In the genomic region with DNA sequence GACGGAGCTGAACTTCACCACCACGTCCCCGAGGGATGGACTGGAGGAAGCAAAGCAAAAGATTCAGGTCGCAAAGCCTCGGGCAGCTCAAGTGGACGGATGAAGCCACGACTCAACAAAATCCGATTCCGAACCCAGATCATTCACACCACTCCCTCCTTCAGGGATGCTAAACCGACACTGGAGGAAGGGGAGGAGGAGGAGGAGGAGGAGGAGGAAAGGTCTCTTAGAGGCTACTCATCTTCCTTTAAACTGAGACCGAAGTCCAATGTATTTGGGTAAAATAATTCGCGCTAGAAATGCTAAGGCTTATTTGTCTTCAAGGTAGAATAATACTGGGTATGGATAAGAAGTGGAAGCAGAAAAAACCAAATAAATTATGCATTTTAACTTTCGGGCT, we compare ENCODE assay signal across 8 mouse cellular contexts. TPM values are rescaled to one million over a fixed set of nuclear protein-coding genes. Genes with fewer than 3 reads are reported as not detected.
DNase-seq lines count a peak whose midpoint lies in the region; ATAC-seq and TF ChIP-seq lines count a peak whose summit lies in the region.

No protein-coding gene starts in this region.

- peak overlapping the region; percentile 91; the same call in 1 of the 2 replicates for H3K27ac ChIP-seq in gastrocnemius, adult 2 months
- H3K27ac ChIP-seq in CH12.LX (ENCODE audit: insufficient read depth, low read depth) = peak overlapping the region; percentile 74
- H3K27ac ChIP-seq in heart, embryonic 16.5 days (ENCODE audit: low read length) = no peak overlapping the region
- H3K27ac ChIP-seq in liver, embryonic 16.5 days (ENCODE audit: low read length) = no peak overlapping the region

- H3K4me3 ChIP-seq in gastrocnemius, adult 2 months = peak overlapping the region; percentile 90
- H3K4me3 ChIP-seq in CH12.LX (replicated peaks in 1 of 3; ENCODE audit: low read depth in 2 of 3, low read length in 2 of 3, poor library complexity in 1 of 3) = peak overlapping the region; percentile 69 to 91 (median 76)
- peak overlapping the region; percentile 81 for H3K4me3 ChIP-seq in heart, embryonic 16.5 days (ENCODE audit: low read length)
- H3K4me3 ChIP-seq in liver, embryonic 16.5 days (ENCODE audit: low read depth, low read length) = peak overlapping the region; percentile 65

- TF ChIP-seq EP300 in CH12.LX (IDR thresholded peaks at IDR 0.05; ENCODE audit: low read length) = no peak

- peak overlapping the region; percentile 85 for H3K9ac ChIP-seq in CH12.LX (ENCODE audit: insufficient read depth, low read depth)
- H3K9ac ChIP-seq in heart, embryonic 16.5 days (ENCODE audit: low read length) = peak overlapping the region; percentile 91
- no peak overlapping the region for H3K9ac ChIP-seq in liver, embryonic 16.5 days (ENCODE audit: low read depth, low read length)

- dilution Hi-C loops in CH12.LX (cut with MboI; ENCODE audit: extremely low pct_ligation_motif_present, extremely low pct_unique_long_range_greater_than_20kb, low sequenced_read_pairs) = no loop called here

- no peak for TF ChIP-seq POLR2A in CH12.LX (IDR thresholded peaks at IDR 0.05; ENCODE audit: low read depth, low read length)

- H3K79me2 ChIP-seq in CH12.LX (replicated peaks; ENCODE audit: control insufficient read depth, extremely low read depth, insufficient read depth, poor library complexity, severe bottlenecking) = peaks cover 38% of the 10 kb centered on the region

- in situ Hi-C loops in CH12.LX (cut with MboI; ENCODE audit: low pct_ligation_motif_present, low pct_unique_long_range_greater_than_20kb, low sequenced_read_pairs) = loop anchor here (10.0 kb wide), 1 partner anchor 62 kb away; no protein-coding TSS in a partner anchor

- 42% methylated on average over 14 of the region's 14 CpGs for WGBS in heart, embryonic 16.5 days
- WGBS in liver, embryonic 16.5 days (ENCODE audit: insufficient replicate concordance) = 39% methylated on average over 14 of the region's 14 CpGs

- TF ChIP-seq RAD21 in CH12.LX (IDR thresholded peaks at IDR 0.05; ENCODE audit: low read depth, low read length) = no peak

- peak overlapping the region; percentile 87 for H3K4me2 ChIP-seq in CH12.LX (ENCODE audit: insufficient read depth, low read depth, poor library complexity, severe bottlenecking)
- peak overlapping the region; percentile 86 for H3K4me2 ChIP-seq in heart, embryonic 16.5 days (ENCODE audit: low read depth, low read length)
- peak overlapping the region; percentile 85 for H3K4me2 ChIP-seq in liver, embryonic 16.5 days (ENCODE audit: low read depth, low read length)

- H3K4me1 ChIP-seq in CH12.LX (ENCODE audit: control insufficient read depth in 1 of 2, insufficient read depth in 2 of 2) = peaks cover 6 to 25% of the 10 kb centered on the region in 2 experiments
- peaks cover 10% of the 10 kb centered on the region for H3K4me1 ChIP-seq in heart, embryonic 16.5 days (ENCODE audit: control insufficient read depth, insufficient read depth, low read length)
- H3K4me1 ChIP-seq in liver, embryonic 16.5 days (ENCODE audit: control insufficient read depth, low read depth, low read length) = peaks cover 8% of the 10 kb centered on the region

- intact Hi-C loops in gastrocnemius, adult 2 months (cut with DNase I) = loop anchor here (5.0 kb wide), 2 partner anchors 56 to 479 kb away; a partner anchor contains a TSS

- no peak for ATAC-seq in heart, embryonic 16.5 days (replicated peaks; ENCODE audit: extremely low read depth, insufficient read depth, low FRiP score)
- ATAC-seq in liver, embryonic 16.5 days (ENCODE audit: low read depth) = no peak

- TF ChIP-seq CTCF in gastrocnemius, adult 2 months (IDR thresholded peaks at IDR 0.05) = no peak
- no peak for TF ChIP-seq CTCF in CH12.LX (conservative IDR thresholded peaks at IDR 0.05 in 1 of 2, IDR thresholded peaks at IDR 0.05 in 1 of 2; ENCODE audit: low read depth in 2 of 2, low read length in 2 of 2)

- H3K27me3 ChIP-seq in CH12.LX (replicated peaks) = no peaks in the 10 kb centered on the region
- no peaks in the 10 kb centered on the region for H3K27me3 ChIP-seq in heart, embryonic 16.5 days (ENCODE audit: control insufficient read depth, insufficient read depth, low read length)
- peaks cover 36% of the 10 kb centered on the region for H3K27me3 ChIP-seq in liver, embryonic 16.5 days (ENCODE audit: control insufficient read depth, insufficient read depth, low read depth, low read length)

- peak; percentile 17 for DNase-seq in gastrocnemius, adult 2 months
- DNase-seq in gastrocnemius, adult 18-20 months (ENCODE audit: low spot score) = no peak
- no peak for DNase-seq in CH12.LX (ENCODE audit: extremely low read depth)
- no peak for DNase-seq in spleen, adult 18-20 months
- no peak for DNase-seq in layer of hippocampus, postnatal 10 days (ENCODE audit: low spot score in 2 of 2)
- DNase-seq in urinary bladder, adult 2 months (ENCODE audit: low spot score) = no peak

- H3K36me3 ChIP-seq in CH12.LX (replicated peaks in 1 of 2; ENCODE audit: control insufficient read depth in 1 of 2, insufficient read depth in 1 of 2, low read length in 1 of 2) = peaks cover 0 to 14% of the 10 kb centered on the region in 2 experiments
- H3K36me3 ChIP-seq in heart, embryonic 16.5 days (ENCODE audit: control insufficient read depth, insufficient read depth) = no peaks in the 10 kb centered on the region
- H3K36me3 ChIP-seq in liver, embryonic 16.5 days (ENCODE audit: control insufficient read depth, insufficient read depth) = no peaks in the 10 kb centered on the region

- H3K9me3 ChIP-seq in CH12.LX (replicated peaks; ENCODE audit: low read length) = no peaks in the 10 kb centered on the region
- H3K9me3 ChIP-seq in heart, embryonic 16.5 days (replicated peaks; ENCODE audit: control insufficient read depth, low read length) = no peaks in the 10 kb centered on the region
- no peaks in the 10 kb centered on the region for H3K9me3 ChIP-seq in liver, embryonic 16.5 days (replicated peaks; ENCODE audit: control insufficient read depth, low read length)

TF ChIP-seq in CH12.LX, 34 proteins besides CTCF, POLR2A, EP300 and RAD21:
- TF ChIP-seq TCF12 (IDR thresholded peaks at IDR 0.05; ENCODE audit: low read depth, low read length) = no peak
- no peak for TF ChIP-seq ETS1 (conservative IDR thresholded peaks at IDR 0.05; ENCODE audit: low read depth, low read length)
- TF ChIP-seq NRF1 (IDR thresholded peaks at IDR 0.05; ENCODE audit: low read depth, low read length) = no peak
- no peak for TF ChIP-seq MEF2A (IDR thresholded peaks at IDR 0.05; ENCODE audit: borderline replicate concordance, low read depth, low read length)
- TF ChIP-seq IRF4 (IDR thresholded peaks at IDR 0.05; ENCODE audit: low read depth, low read length) = no peak
- no peak for TF ChIP-seq PAX5 (IDR thresholded peaks at IDR 0.05; ENCODE audit: low read length)
- TF ChIP-seq USF1 (IDR thresholded peaks at IDR 0.05; ENCODE audit: low read depth, low read length) = no peak
- no peak for TF ChIP-seq GABPA (IDR thresholded peaks at IDR 0.05; ENCODE audit: insufficient replicate concordance, low read depth, low read length)
- TF ChIP-seq NELFE (IDR thresholded peaks at IDR 0.05; ENCODE audit: low read depth, low read length) = no peak
TF ChIP-seq in CH12.LX: peak in this region for 0.

RNA-seq across cellular contexts. Expression of a gene that starts 1.5 kb away (rescaled TPM):
- total RNA-seq in gastrocnemius, adult 2 months (2021) = under 1 TPM; 0.75 to 0.77 TPM
- total RNA-seq in gastrocnemius, adult 18-20 months (2021) = under 1 TPM; 0.66 to 0.78 TPM
- total RNA-seq in CH12.LX (2012; rRNA removed) (25.1 and 25.9 TPM in 2 replicates), CH12.LX (2014; rRNA removed) (50.0 and 52.2 TPM in 2 replicates)
- 19.1 and 19.9 TPM in 2 replicates for polyA plus RNA-seq in CH12.LX (2012; ENCODE audit: insufficient read length, low read depth)
- 2.8 and 3.7 TPM in 2 replicates for polyA plus RNA-seq in heart, embryonic 16.5 days (2015; fragmentation: Nextera tagmentation; extraction: Ambion mirVana)
- 2.5 and 2.7 TPM in 2 replicates for polyA plus RNA-seq in liver, embryonic 16.5 days (2015; fragmentation: Nextera tagmentation; extraction: Ambion mirVana)
- 10 to 100 TPM; 11.4 to 12.7 TPM for total RNA-seq in layer of hippocampus, postnatal 10 days (2021)
- 31.7 and 34.0 TPM in 2 replicates for polyA plus RNA-seq in urinary bladder, adult 2 months (2012; rRNA removed)

RNA-seq across cellular contexts. Expression of a gene that starts 1.7 kb away (rescaled TPM):
- total RNA-seq in gastrocnemius, adult 2 months (2021) = 1 to 10 TPM; 6.0 to 7.6 TPM
- total RNA-seq in gastrocnemius, adult 18-20 months (2021) = 1 to 10 TPM; 6.5 to 8.5 TPM
- total RNA-seq in CH12.LX (2012; rRNA removed) (8.5 and 10.3 TPM in 2 replicates), CH12.LX (2014; rRNA removed) (13.1 and 14.9 TPM in 2 replicates)
- 6.9 and 8.9 TPM in 2 replicates for polyA plus RNA-seq in CH12.LX (2012; ENCODE audit: insufficient read length, low read depth)
- polyA plus RNA-seq in heart, embryonic 16.5 days (2015; fragmentation: Nextera tagmentation; extraction: Ambion mirVana) = 28.7 and 32.4 TPM in 2 replicates
- 9.4 and 11.9 TPM in 2 replicates for polyA plus RNA-seq in liver, embryonic 16.5 days (2015; fragmentation: Nextera tagmentation; extraction: Ambion mirVana)
- 10 to 100 TPM; 12.5 to 15.6 TPM for total RNA-seq in layer of hippocampus, postnatal 10 days (2021)
- polyA plus RNA-seq in urinary bladder, adult 2 months (2012; rRNA removed) = 28.0 and 31.4 TPM in 2 replicates

Comparison
In these comparisons a context has a peak if more than half of its experiments do, and no peak if none do; other contexts are left out.
1. H3K27ac ChIP-seq: peak in gastrocnemius, adult 2 months (single experiment) and CH12.LX (single experiment); none in heart, embryonic 16.5 days (single experiment) and liver, embryonic 16.5 days (single experiment).
2. RNA of a gene that starts 1.5 kb away (total RNA-seq): 25.1 to 52.2 TPM in CH12.LX and 11.4 to 12.7 TPM in layer of hippocampus, postnatal 10 days; 0.66 to 0.78 TPM in gastrocnemius, adult 18-20 months and 0.75 to 0.77 TPM in gastrocnemius, adult 2 months; every median in the first group is over 4 times any median in the second.
3. Peak in every context shown above with its lines, with median percentiles within 50 percentile points of each other: H3K4me3 ChIP-seq and H3K4me2 ChIP-seq.